11 mouse cellular contexts compared by ENCODE assay signal in genomic region chrX:109119829-109120826, GRCm38 (mm10). TPM values are rescaled to one million over a fixed set of nuclear protein-coding genes. Genes with fewer than 3 reads are reported as not detected.
DNase-seq lines count a peak whose midpoint lies in the region; ATAC-seq and TF ChIP-seq lines count a peak whose summit lies in the region.
"Had no signal": no experiment of that assay in that cellular context is flagged by ENCODE, and none has a peak within 500 bp of the region (broad histone marks: within the 10 kb centered on the region; RNA-seq: fewer than 3 reads in every experiment).

No protein-coding gene starts in this region.

- peak overlapping the region; percentile 45 for H3K4me3 ChIP-seq in gastrocnemius, adult 2 months
- H3K4me3 ChIP-seq in lung, embryonic 16.5 days (ENCODE audit: low read length): no peak overlapping the region
- no peak overlapping the region for H3K4me3 ChIP-seq in stomach, embryonic 15.5 days (replicated peaks)
- H3K4me3 ChIP-seq: hindbrain, embryonic 15.5 days; limb, embryonic 12.5 days had no signal

- no peak overlapping the region for H3K4me2 ChIP-seq in lung, embryonic 16.5 days (ENCODE audit: low read depth, low read length)
- H3K4me2 ChIP-seq in stomach, embryonic 15.5 days: no peak overlapping the region
- H3K4me2 ChIP-seq: hindbrain, embryonic 15.5 days; limb, embryonic 12.5 days had no signal

- H3K9ac ChIP-seq in lung, embryonic 16.5 days (ENCODE audit: low read length): no peak overlapping the region
- H3K9ac ChIP-seq in stomach, embryonic 15.5 days: no peak overlapping the region
- H3K9ac ChIP-seq: hindbrain, embryonic 15.5 days; limb, embryonic 12.5 days had no signal

- H3K27me3 ChIP-seq in lung, embryonic 16.5 days (ENCODE audit: control insufficient read depth, insufficient read depth, low read depth, low read length): no peaks in the 10 kb centered on the region
- no peaks in the 10 kb centered on the region for H3K27me3 ChIP-seq in stomach, embryonic 15.5 days (replicated peaks)
- H3K27me3 ChIP-seq: hindbrain, embryonic 15.5 days; limb, embryonic 12.5 days had no signal

- peak; percentile 26 for DNase-seq in gastrocnemius, adult 2 months
- DNase-seq in gastrocnemius, postnatal 14 days: no peak
- DNase-seq in lung, postnatal 25 days (ENCODE audit: low spot score): no peak
- DNase-seq in spleen, postnatal 10 days (ENCODE audit: low spot score in 2 of 2): no peak
- no peak for DNase-seq in thymus, postnatal 10 days (ENCODE audit: low spot score in 2 of 2)
- DNase-seq: cerebellum, adult 11-12 months had no signal

- H3K9me3 ChIP-seq in lung, embryonic 16.5 days (ENCODE audit: control insufficient read depth, low read length): no peaks in the 10 kb centered on the region
- no peaks in the 10 kb centered on the region for H3K9me3 ChIP-seq in stomach, embryonic 15.5 days
- H3K9me3 ChIP-seq: hindbrain, embryonic 15.5 days; limb, embryonic 12.5 days had no signal

- H3K27ac ChIP-seq in gastrocnemius, adult 2 months: peak overlapping the region; percentile 74
- H3K27ac ChIP-seq in lung, embryonic 16.5 days (ENCODE audit: low read length): peak overlapping the region; percentile 55; the same call in 1 of the 2 replicates
- peak overlapping the region; percentile 40; the same call in 1 of the 2 replicates for H3K27ac ChIP-seq in stomach, embryonic 15.5 days
- H3K27ac ChIP-seq: hindbrain, embryonic 15.5 days; limb, embryonic 12.5 days had no signal

- H3K4me1 ChIP-seq in lung, embryonic 16.5 days (replicated peaks; ENCODE audit: control insufficient read depth, insufficient read depth, low read length): peaks cover 18% of the 10 kb centered on the region
- H3K4me1 ChIP-seq in stomach, embryonic 15.5 days: no peaks in the 10 kb centered on the region
- H3K4me1 ChIP-seq: hindbrain, embryonic 15.5 days; limb, embryonic 12.5 days had no signal

- ATAC-seq in lung, embryonic 16.5 days (ENCODE audit: low read depth): peak; percentile 56
- ATAC-seq in granulocyte monocyte progenitor cell, adult 5-6 weeks (replicated peaks; ENCODE audit: poor library complexity, severe bottlenecking): peak; percentile 90
- no peak; the same call in 1 of the 2 replicates for ATAC-seq in stomach, embryonic 15.5 days (ENCODE audit: insufficient read depth, low FRiP score, low read depth)

- intact Hi-C loops in gastrocnemius, adult 2 months (cut with DNase I): no loop called here
- intact Hi-C loops in gastrocnemius, postnatal 14 days (cut with DNase I; ENCODE audit: low total_unique reads): no loop called here

- 62% methylated on average over 14 of the region's 14 CpGs for WGBS in lung, embryonic 16.5 days
- 65% methylated on average over 14 of the region's 14 CpGs for WGBS in stomach, embryonic 15.5 days

- TF ChIP-seq CTCF in gastrocnemius, adult 2 months (IDR thresholded peaks at IDR 0.05): no peak

- H3K36me3 ChIP-seq in lung, embryonic 16.5 days (ENCODE audit: control insufficient read depth, insufficient read depth, low read length): no peaks in the 10 kb centered on the region
- H3K36me3 ChIP-seq in stomach, embryonic 15.5 days: no peaks in the 10 kb centered on the region
- H3K36me3 ChIP-seq: hindbrain, embryonic 15.5 days; limb, embryonic 12.5 days had no signal

RNA-seq across cellular contexts. Expression of gene Sh3bgrl, which starts 25.0 kb away (rescaled TPM):
- 10 to 100 TPM; 10.7 to 12.7 TPM for total RNA-seq in gastrocnemius, adult 2 months (2021)
- 10 to 100 TPM; 21.8 to 24.3 TPM for total RNA-seq in gastrocnemius, postnatal 14 days (2021)
- polyA plus RNA-seq in lung, embryonic 16.5 days (2015; fragmentation: Nextera tagmentation; extraction: Ambion mirVana): 249 and 265 TPM in 2 replicates
- 127 and 132 TPM in 2 replicates for total RNA-seq in granulocyte monocyte progenitor cell, adult 5-6 weeks (2014; fragmentation: Nextera tagmentation)
- total RNA-seq in granulocyte monocyte progenitor cell, adult 5-6 weeks (2017): 122 and 142 TPM in 2 replicates
- polyA plus RNA-seq in stomach, embryonic 15.5 days (2015; fragmentation: Nextera tagmentation; extraction: Ambion mirVana): 124 and 132 TPM in 2 replicates

Comparison
In these comparisons a context has a peak if more than half of its experiments do, and no peak if none do; other contexts are left out.
1. RNA of gene Sh3bgrl, which starts 25.0 kb away (total RNA-seq): 122 to 142 TPM in granulocyte monocyte progenitor cell, adult 5-6 weeks; 21.8 to 24.3 TPM in gastrocnemius, postnatal 14 days and 10.7 to 12.7 TPM in gastrocnemius, adult 2 months; every median in the first group is over 4 times any median in the second.
2. Peak in every context shown above with its lines, with median percentiles within 50 percentile points of each other: H3K27ac ChIP-seq.